Mouse (Mus musculus): ENCODE measurements around the gene Cldn4.

- TF ChIP-seq ZNF384 (IDR thresholded peaks at IDR 0.05; ENCODE audit: low read depth, low read length) (no peak), MAFK (IDR thresholded peaks at IDR 0.05; ENCODE audit: insufficient read depth, low read depth, low read length) (0 out of 2 replicates have a peak, but pooled peaks have one; percentile 5)
Measured at GRCm38 (mm10) chr5:134942740-134943139, 4.0 kb downstream of the Cldn4 start.

Measured in ES-E14 (cell line).